Mouse (Mus musculus) intestine, embryonic 15.5 days (tissue): ENCODE results near the gene Camsap1. TPM values are rescaled to one million over a fixed set of nuclear protein-coding genes. Genes with fewer than 3 reads are reported as not detected.

Experiments used
- ATAC-seq: fragments of 200-750 bp; cut with Nextera tagmentation; 2 replicates; pipeline ENCODE4 v1.8.0; 2017; ENCODE audit warnings: moderate TSS enrichment, moderate library complexity
- H3K27ac ChIP-seq: fragments of 300-500 bp; sonication (generic); 2 replicates; pipeline ENCODE4 v1.5.1; 2015; ENCODE audit warnings: mild to moderate bottlenecking, inconsistent platforms
- H3K27me3 ChIP-seq: fragments of 300-500 bp; sonication (generic); replicated peaks from 2 replicates; pipeline ENCODE4 v1.6.1; 2015; ENCODE audit warnings: inconsistent platforms
- H3K36me3 ChIP-seq: fragments of 300-500 bp; sonication (generic); 2 replicates; pipeline ENCODE4 v1.6.1; 2015; ENCODE audit warnings: inconsistent platforms
- H3K4me1 ChIP-seq: fragments of 300-500 bp; sonication (generic); replicated peaks from 2 replicates; pipeline ENCODE4 v1.6.1; 2015; ENCODE audit warnings: inconsistent platforms
- H3K4me2 ChIP-seq: fragments of 300-500 bp; sonication (generic); replicated peaks from 2 replicates; pipeline ENCODE4 v1.6.1; 2015; ENCODE audit warnings: mild to moderate bottlenecking, inconsistent platforms
- H3K4me3 ChIP-seq: fragments of 300-500 bp; sonication (generic); replicated peaks from 2 replicates; pipeline ENCODE4 v1.5.1; 2015; ENCODE audit warnings: inconsistent platforms
- H3K9ac ChIP-seq: fragments of 300-500 bp; sonication (generic); 2 replicates; pipeline ENCODE4 v1.6.1; 2015; ENCODE audit warnings: inconsistent platforms
- H3K9me3 ChIP-seq: fragments of 300-500 bp; sonication (generic); 2 replicates; pipeline ENCODE4 v1.6.1; 2016; ENCODE audit warnings: inconsistent platforms
- WGBS: fragments of 180-500 bp; shearing (Covaris S2); methylation state at CpG from one replicate; pipeline ENCODE4 v1.1.7; 2015; 5-methylcytosine and 5-hydroxymethylcytosine counted together
- polyA plus RNA-seq: library from polyadenylated mRNA; unstranded; fragments of >200 nt; fragmentation: Nextera tagmentation; extraction: Ambion mirVana; gene quantifications from 2 replicates; pipeline ENCODE4 v1.2.1, GENCODE M21; 2015

Camsap1 gene
- polyA plus RNA-seq, 1 experiment from 2014 or later: 15.6 TPM

- no peak for ATAC-seq
- Histone ChIP-seq H3K36me3 (peaks cover 3% of the 10 kb centered on the region; the same call in 1 of the 2 replicates), H3K27me3 (no peaks in the 10 kb centered on the region), H3K9ac (no peak overlapping the region), H3K4me1 (peaks cover 7% of the 10 kb centered on the region; the same call in 1 of the 2 replicates), H3K4me2 (no peak overlapping the region), H3K9me3 (no peaks in the 10 kb centered on the region), H3K27ac (no peak overlapping the region), H3K4me3 (no peak overlapping the region)
- WGBS: 85% methylated on average over 4 of the region's 4 CpGs
Observed at GRCm38 (mm10) chr2:25975141-25975770, 7.8 kb downstream of the Camsap1 start.

GRCm38 (mm10) chr2:25970426-25970825 is 12.7 kb downstream of the Camsap1 start:
- no peak overlapping the region for H3K27ac ChIP-seq
- H3K9me3 ChIP-seq: no peaks in the 10 kb centered on the region
- H3K4me2 ChIP-seq: no peak overlapping the region
- peaks cover 7% of the 10 kb centered on the region; the same call in 1 of the 2 replicates for H3K4me1 ChIP-seq
- 59% methylated on average over 2 of the region's 2 CpGs for WGBS
- H3K27me3 ChIP-seq: no peaks in the 10 kb centered on the region
- H3K36me3 ChIP-seq: peaks cover 9% of the 10 kb centered on the region; the same call in 1 of the 2 replicates
- no peak for ATAC-seq
- no peak overlapping the region for H3K9ac ChIP-seq
- H3K4me3 ChIP-seq: no peak overlapping the region

GRCm38 (mm10) chr2:25969319-25969718 is 13.8 kb downstream of the Camsap1 start:
- ATAC-seq: no peak
- Histone ChIP-seq H3K9ac (no peak overlapping the region), H3K27ac (no peak overlapping the region), H3K4me1 (peaks cover 7% of the 10 kb centered on the region; the same call in 1 of the 2 replicates), H3K4me3 (no peak overlapping the region), H3K4me2 (no peak overlapping the region), H3K9me3 (no peaks in the 10 kb centered on the region), H3K36me3 (peaks cover 13% of the 10 kb centered on the region; the same call in 1 of the 2 replicates), H3K27me3 (no peaks in the 10 kb centered on the region)
- WGBS: 92% methylated on average over 4 of the region's 4 CpGs

GRCm38 (mm10) chr2:25949291-25949690 is 33.8 kb downstream of the Camsap1 start:
- 89% methylated on average over 3 of the region's 3 CpGs for WGBS
- Histone ChIP-seq H3K4me3 (no peak overlapping the region), H3K27ac (no peak overlapping the region), H3K27me3 (no peaks in the 10 kb centered on the region), H3K4me1 (no peaks in the 10 kb centered on the region), H3K9me3 (no peaks in the 10 kb centered on the region), H3K9ac (no peak overlapping the region), H3K36me3 (peaks cover 25% of the 10 kb centered on the region; the same call in 1 of the 2 replicates), H3K4me2 (no peak overlapping the region)
- no peak for ATAC-seq

GRCm38 (mm10) chr2:25947950-25948349 is 35.1 kb downstream of the Camsap1 start:
- no peak overlapping the region for H3K9ac ChIP-seq

GRCm38 (mm10) chr2:25943822-25944221 is 39.3 kb downstream of the Camsap1 start:
- Histone ChIP-seq H3K4me3 (no peak overlapping the region), H3K36me3 (peaks cover 19% of the 10 kb centered on the region; the same call in 1 of the 2 replicates), H3K27me3 (no peaks in the 10 kb centered on the region), H3K9ac (no peak overlapping the region), H3K4me2 (no peak overlapping the region), H3K9me3 (no peaks in the 10 kb centered on the region), H3K27ac (no peak overlapping the region), H3K4me1 (no peaks in the 10 kb centered on the region)
- 94% methylated on average over 2 of the region's 2 CpGs for WGBS
- ATAC-seq: no peak

More at GRCm38 (mm10) chr2:25947950-25948349, 35.1 kb downstream of the Camsap1 start:
- no peaks in the 10 kb centered on the region for H3K9me3 ChIP-seq
- no peak for ATAC-seq
- no peak overlapping the region for H3K4me3 ChIP-seq
- H3K4me1 ChIP-seq: no peaks in the 10 kb centered on the region
- 72% methylated on average over 3 of the region's 3 CpGs for WGBS
- H3K27me3 ChIP-seq: no peaks in the 10 kb centered on the region
- peaks cover 27% of the 10 kb centered on the region; the same call in 1 of the 2 replicates for H3K36me3 ChIP-seq
- H3K4me2 ChIP-seq: no peak overlapping the region
- H3K27ac ChIP-seq: no peak overlapping the region

GRCm38 (mm10) chr2:25940503-25940902 is 42.6 kb downstream of the Camsap1 start:
- peaks cover 28% of the 10 kb centered on the region for H3K36me3 ChIP-seq
- WGBS: 85% methylated on average over 6 of the region's 6 CpGs
- no peak for ATAC-seq

GRCm38 (mm10) chr2:25931249-25931859 is 51.7 kb downstream of the Camsap1 start:
- peaks cover 40% of the 10 kb centered on the region; the same call in 1 of the 2 replicates for H3K36me3 ChIP-seq
- no peak overlapping the region for H3K4me3 ChIP-seq
- no peaks in the 10 kb centered on the region for H3K27me3 ChIP-seq
- ATAC-seq: no peak
- H3K9me3 ChIP-seq: no peaks in the 10 kb centered on the region
- H3K9ac ChIP-seq: no peak overlapping the region
- H3K4me2 ChIP-seq: no peak overlapping the region
- H3K27ac ChIP-seq: no peak overlapping the region
- 79% methylated on average over 6 of the region's 6 CpGs for WGBS
- H3K4me1 ChIP-seq: no peaks in the 10 kb centered on the region

More at GRCm38 (mm10) chr2:25940503-25940902, 42.6 kb downstream of the Camsap1 start:
- Histone ChIP-seq H3K27me3 (no peaks in the 10 kb centered on the region), H3K27ac (no peak overlapping the region), H3K4me1 (no peaks in the 10 kb centered on the region), H3K9me3 (no peaks in the 10 kb centered on the region), H3K4me2 (no peak overlapping the region), H3K4me3 (no peak overlapping the region), H3K9ac (no peak overlapping the region)

GRCm38 (mm10) chr2:25927821-25928220 is 55.3 kb downstream of the Camsap1 start:
- no peak overlapping the region for H3K4me2 ChIP-seq
- no peaks in the 10 kb centered on the region for H3K9me3 ChIP-seq
- no peaks in the 10 kb centered on the region for H3K4me1 ChIP-seq
- no peaks in the 10 kb centered on the region for H3K27me3 ChIP-seq
- H3K9ac ChIP-seq: no peak overlapping the region
- no peak overlapping the region for H3K27ac ChIP-seq
- no peak for ATAC-seq
- H3K36me3 ChIP-seq: peaks cover 13% of the 10 kb centered on the region; the same call in 1 of the 2 replicates
- WGBS: 90% methylated on average over 7 of the region's 7 CpGs
- no peak overlapping the region for H3K4me3 ChIP-seq

- H3K4me1 ChIP-seq: peaks cover 6% of the 10 kb centered on the region
- no peak overlapping the region for H3K27ac ChIP-seq
- no peak overlapping the region for H3K4me2 ChIP-seq
- ATAC-seq: no peak
- H3K4me3 ChIP-seq: no peak overlapping the region
- H3K27me3 ChIP-seq: no peaks in the 10 kb centered on the region
- H3K9ac ChIP-seq: no peak overlapping the region
- 0 out of 2 replicates have a peak, but pooled peaks cover 2% of the 10 kb centered on the region for H3K36me3 ChIP-seq
- 79% methylated on average over 4 of the region's 4 CpGs for WGBS
- H3K9me3 ChIP-seq: no peaks in the 10 kb centered on the region
Observed at GRCm38 (mm10) chr2:25924934-25925333, 58.1 kb downstream of the Camsap1 start.

- peaks cover 8% of the 10 kb centered on the region for H3K4me1 ChIP-seq
- H3K9ac ChIP-seq: no peak overlapping the region
- no peak overlapping the region for H3K4me3 ChIP-seq
- no peak overlapping the region for H3K27ac ChIP-seq
- peak; percentile 51; the same call in 1 of the 2 replicates for ATAC-seq
- no peaks in the 10 kb centered on the region for H3K9me3 ChIP-seq
- H3K4me2 ChIP-seq: no peak overlapping the region
- 72% methylated on average over 2 of the region's 2 CpGs for WGBS
- no peaks in the 10 kb centered on the region for H3K27me3 ChIP-seq
- H3K36me3 ChIP-seq: no peaks in the 10 kb centered on the region
Observed at GRCm38 (mm10) chr2:25923799-25924198, 59.3 kb downstream of the Camsap1 start.

GRCm38 (mm10) chr2:25919972-25920371 is 63.1 kb downstream of the Camsap1 start:
- H3K27me3 ChIP-seq: no peaks in the 10 kb centered on the region
- ATAC-seq: peak; percentile 61
- H3K9me3 ChIP-seq: no peaks in the 10 kb centered on the region

More at GRCm38 (mm10) chr2:25919972-25920371, 63.1 kb downstream of the Camsap1 start:
- no peak overlapping the region for H3K4me3 ChIP-seq
- no peak overlapping the region for H3K4me2 ChIP-seq
- no peak overlapping the region for H3K9ac ChIP-seq
- peaks cover 8% of the 10 kb centered on the region for H3K4me1 ChIP-seq
- 41% methylated on average over 3 of the region's 3 CpGs for WGBS
- H3K36me3 ChIP-seq: no peaks in the 10 kb centered on the region
- H3K27ac ChIP-seq: 0 out of 2 replicates have a peak overlapping the region, but pooled peaks have one; percentile 32
